Mouse (Mus musculus): ENCODE measurements around the gene Leng9.

Gene Leng9

DNA sequence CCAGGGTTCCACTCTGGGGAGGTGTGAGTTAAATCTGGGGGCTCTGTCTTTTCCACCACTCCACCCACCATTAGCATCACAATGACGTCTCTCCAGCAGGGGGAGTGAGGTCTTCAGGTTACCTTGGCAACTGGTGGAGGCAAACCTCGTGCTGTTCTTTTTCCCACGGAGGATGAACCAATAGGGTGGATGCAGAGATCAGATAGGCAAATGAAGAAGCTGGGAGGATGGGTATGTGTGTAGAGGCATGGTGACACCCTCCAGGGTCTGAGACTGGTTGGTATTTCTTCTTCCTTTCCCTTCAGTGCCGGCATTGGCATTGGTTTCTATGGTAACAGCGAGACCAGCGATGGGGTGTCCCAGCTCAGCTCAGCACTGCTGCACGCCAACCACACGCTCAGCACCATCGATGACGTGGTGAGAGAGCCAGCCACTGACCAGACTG, 25.8 kb downstream of the Leng9 start:
- DNase-seq (ENCODE audit: low spot score), result peak; percentile 78

DNA sequence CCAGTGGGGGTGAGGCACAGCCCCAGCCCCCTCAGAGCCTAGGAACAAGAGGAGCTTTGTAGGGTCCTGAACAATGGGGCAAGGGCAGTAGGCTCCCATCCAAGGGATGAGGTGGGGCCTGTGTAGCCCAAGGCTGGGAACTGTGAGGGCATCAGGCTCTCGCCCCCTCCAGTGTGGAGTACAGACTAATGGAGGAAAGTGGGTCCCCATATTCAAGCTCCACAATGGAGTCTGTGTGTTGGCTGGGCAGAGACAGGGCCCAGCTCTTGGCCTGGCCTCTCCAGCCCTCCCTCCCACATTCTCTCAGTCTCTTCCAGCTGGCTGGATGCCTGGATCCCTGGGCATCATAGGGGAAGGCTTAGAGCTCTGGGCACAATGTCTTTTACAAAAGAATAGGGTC, 26.4 kb downstream of the Leng9 start:
- DNase-seq (ENCODE audit: low spot score), result no peak

DNA sequence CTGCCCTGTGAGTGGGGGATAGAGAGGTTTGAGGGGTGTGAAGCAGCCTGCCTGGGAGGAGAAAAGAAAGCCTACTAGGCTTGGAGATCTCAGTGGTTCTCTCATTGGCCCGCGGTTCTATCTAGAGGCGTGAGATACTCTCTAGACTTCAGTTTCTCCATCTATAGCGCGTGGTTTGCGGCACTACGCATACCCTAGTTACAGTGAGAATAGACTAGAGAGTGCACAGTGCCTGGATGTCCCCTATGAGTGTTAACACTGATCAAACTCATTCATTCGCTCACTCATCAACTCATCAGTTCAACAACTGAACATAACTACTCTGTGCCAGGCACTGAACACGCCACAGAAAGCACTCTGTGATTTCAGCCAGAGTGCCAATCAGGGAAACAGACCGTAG, 27.4 kb downstream of the Leng9 start:
- DNase-seq (ENCODE audit: low spot score), result no peak

DNA sequence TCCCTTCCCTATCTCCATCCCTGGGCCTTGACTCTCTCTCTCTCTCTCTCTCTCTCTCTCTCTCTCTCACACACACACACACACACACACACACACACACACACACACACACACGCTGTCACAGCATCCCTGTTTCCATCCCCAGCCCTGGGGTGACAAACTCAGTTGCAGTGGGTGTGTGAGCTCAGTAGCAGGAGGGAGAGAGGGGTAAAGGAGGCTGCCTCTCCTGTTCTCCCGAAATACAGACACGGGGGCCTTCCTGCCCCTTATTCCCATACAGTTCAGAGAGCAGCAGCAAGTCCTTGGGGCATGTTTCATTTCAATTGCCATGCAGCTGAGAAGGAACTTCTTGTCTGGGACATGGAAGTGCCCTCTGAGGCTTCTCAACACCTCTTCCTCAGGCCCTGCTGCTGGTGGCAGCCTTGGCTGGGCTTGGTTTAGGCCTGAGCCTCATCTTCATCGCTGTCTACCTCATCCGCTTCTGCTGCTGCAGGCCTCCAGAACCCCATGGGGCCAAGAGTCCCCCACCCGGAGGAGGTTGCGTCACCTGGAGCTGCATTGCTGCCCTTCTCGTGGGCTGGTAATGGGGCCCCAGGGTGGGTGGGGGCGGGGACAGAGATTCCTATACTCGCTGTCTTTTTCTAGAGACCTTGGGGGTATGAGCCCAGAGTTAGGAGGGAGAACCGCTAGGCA, 28.0 kb downstream of the Leng9 start:
- DNase-seq (ENCODE audit: low spot score), result no peak

DNA sequence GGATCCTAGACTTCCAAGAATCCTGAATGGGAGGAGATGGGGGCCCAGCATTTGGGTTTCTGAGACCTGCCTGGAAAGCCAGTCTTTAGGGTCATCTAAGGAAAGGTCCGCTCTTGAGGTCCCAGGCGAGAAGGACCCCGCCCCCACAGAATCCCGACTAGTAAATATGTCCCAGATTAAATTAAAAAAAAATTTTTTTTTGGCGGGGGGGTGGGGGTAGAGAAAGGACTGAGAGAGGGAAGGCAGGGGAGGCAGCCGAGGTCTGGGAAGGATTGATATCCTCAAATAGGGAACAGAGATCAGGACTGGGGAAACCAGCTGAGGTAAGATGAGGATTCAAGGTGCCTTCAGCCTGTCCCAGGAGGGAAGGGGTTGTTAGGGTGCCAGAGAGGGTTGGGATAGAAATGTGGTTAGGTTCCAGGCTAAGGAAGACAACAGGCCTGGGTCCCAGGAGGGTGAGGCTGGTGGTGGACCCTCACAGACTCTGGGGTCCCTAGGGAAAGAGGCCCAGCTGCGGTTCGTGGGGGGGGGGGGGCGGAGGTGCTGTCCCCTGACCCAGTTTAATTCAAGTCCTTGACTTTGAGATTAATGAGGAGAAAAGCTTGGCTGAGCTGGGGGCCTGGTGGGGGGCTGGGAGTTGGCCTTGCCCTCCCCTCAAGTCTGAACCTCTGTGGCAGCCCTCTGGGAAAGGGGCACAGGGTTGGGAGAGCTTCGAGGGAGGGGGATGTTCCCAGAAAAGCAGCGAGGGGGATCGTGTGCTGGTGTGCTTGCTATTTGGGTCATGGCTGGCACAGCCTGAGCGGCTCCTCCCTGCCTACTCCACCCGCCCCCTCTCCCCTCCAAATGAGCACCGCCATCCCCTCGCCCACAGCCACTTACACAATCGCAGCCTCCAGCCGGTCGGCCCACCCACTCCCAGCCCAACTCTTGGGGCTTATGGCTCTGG, 29.9 kb downstream of the Leng9 start:
- peak; percentile 57 for DNase-seq (ENCODE audit: low spot score)

DNA sequence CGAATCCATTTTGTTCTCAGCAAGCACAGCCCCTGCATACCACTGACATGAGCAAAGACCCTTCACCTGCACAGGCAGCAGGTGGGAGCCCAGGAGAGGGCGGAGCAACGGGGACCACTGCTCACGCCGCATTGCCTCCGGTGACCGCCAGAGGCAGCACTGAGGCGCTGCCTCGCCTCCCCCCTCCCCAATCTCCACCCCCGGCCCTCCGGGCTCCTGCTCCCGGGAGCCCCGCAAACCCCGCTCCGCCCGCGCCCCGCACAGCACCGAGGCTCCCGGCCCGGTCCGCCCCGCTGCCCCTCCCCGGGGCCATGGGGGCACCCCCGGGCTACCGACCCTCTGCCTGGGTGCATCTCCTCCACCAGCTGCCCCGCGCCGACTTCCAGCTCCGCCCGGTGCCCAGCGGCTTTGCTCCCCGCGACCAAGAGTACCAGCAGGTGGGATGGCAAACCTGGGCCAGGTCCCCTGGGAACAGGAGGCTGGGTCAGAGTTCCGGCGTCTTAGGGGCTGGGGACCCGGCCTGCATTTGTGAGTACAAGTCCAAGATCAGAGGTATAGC, 30.8 kb downstream of the Leng9 start, which contains the start of gene Ttyh1:
TSS of gene Ttyh1 (plus strand) at position 65 of the 559 bp plus-strand sequence.
- DNase-seq (ENCODE audit: low spot score), result peak; percentile 81

DNA sequence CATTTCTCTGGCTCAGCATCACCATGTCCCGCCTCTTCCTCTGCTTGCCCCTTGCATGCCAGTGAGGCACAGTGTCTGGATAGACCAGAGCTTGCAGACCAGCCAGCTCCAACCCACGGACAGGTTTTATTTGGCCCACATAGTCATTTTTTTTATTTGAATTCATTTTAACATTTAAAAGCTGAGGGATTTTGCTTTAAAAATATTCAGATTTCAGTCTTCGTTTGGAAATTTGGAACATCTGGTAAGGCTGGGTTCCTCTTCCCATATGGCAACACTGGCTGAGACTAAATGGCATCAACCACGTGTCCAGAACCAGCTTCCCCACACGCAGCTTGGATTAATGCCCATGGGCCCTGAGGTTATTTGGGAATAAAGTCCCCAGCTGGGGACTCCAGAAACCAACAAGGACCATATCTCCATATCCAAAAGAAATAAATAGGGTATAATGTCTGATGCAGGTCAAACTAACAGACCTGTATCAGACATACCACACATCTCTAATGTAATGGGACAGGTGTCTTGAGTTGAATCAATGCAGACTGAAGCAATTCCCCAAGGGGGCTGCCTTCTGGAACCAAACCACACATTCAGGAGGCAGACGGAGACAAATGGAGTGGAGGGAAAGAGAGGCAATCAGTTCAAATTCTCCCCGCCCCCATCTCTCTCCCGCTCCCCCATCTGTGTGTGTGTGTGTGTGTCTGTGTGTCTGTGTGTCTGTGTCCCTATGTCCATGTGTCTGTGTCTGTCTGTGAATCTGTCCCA, 32.9 kb downstream of the Leng9 start:
- DNase-seq (ENCODE audit: low spot score), result no peak

DNA sequence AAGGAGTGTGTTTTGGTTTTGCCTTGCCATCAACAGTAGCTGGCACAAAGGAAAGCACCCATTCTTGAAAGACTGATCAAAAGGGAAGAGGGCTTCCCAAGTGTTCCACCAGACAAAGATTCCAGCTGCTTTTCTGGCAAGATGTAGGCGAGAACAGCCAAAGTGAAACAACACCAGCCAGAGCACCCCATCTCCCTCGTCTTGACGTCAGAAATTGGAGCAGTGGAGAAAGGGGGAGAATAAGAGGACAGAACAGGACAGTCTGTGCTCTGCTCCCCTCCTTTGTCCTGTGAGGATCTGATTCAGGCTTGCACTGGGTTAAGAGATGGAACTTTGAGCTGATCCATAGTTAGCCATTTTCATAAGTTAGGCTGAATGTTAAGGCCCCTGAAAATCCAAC, 38.4 kb downstream of the Leng9 start:
- DNase-seq (ENCODE audit: low spot score), result no peak

DNA sequence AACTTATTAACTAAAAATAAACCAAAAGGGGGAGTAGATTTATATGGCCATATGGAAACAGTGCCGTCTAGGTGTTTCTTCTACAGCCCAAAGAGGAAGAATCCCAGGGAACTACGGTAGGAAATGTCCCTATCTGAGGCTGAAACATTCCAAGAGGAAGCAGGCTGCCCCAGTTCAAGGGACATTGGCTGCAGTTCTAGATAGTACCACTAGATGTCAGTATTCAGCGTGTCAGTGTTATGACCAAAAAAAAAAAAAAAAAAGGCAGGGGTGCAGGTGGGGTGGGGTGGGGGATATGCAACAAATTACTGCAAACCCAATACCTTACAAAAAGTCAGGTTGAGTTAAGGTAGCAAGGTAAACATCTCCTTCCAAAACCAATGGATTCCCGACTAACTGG, 46.8 kb downstream of the Leng9 start:
- DNase-seq (ENCODE audit: low spot score), result peak; percentile 83

DNA sequence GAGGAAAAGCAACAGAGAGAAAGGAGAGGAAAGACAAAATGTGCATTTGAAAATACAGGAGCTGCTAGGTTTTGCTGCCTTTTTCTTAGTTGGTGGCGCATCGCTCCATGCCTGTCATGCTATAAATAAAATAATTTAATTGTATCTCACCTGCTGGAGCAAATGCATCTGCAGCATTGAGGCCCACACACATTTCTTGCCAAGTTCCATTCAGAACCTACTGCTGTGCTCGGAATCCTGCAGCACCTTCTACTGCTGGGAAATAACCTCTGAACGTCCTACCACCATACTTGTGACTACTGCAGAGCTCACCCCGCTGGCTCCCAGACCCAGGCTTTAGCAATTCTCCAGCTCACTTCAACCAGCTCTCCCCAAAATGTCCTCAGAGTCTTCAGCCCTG, 49.0 kb downstream of the Leng9 start:
- DNase-seq (ENCODE audit: low spot score), result no peak

DNA sequence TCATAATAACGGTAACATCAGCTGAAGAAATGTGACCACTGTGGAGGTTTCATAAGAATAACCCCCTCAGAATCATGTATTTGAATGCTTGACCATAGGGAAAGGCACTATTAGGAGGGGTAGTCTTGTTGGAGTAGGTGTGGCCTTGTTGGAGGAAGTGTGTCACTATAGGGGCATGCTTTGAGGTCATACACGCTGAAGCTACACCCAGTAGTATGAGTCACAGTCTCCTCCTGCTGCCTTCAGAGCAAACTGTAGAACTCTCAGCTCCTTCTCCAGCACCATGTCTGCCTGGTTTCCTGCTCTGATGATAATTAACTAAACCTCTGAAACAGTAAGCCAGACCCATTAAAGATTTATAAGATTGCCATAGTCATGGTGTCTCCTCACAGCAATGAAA, 51.3 kb downstream of the Leng9 start:
- no peak for DNase-seq (ENCODE audit: low spot score)

DNA sequence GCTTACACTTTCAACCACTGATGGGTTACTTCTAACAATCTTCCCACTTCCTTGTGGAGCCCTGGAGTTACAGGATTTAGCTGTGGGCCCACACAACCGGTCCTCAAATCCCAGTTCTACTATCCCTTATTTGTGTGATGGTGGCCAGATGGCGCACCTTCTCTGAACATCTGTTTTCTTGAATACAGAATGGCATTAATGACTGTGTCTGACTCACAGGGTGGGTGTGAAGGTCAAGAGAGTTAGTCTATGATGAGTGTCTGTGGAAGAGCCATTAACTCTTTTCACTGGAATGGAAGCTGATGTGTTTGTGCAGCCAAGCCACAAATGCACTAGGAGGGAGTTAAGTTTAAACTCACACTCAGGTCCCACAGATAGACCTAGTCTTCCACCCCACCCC, 51.9 kb downstream of the Leng9 start:
- DNase-seq (ENCODE audit: low spot score), result no peak
